Mouse (Mus musculus) brain, embryonic 14.5 days (tissue): ENCODE results near the gene Pcbp1.

ENCODE experiments used
- CTCF ChIP-seq: fragments of 200-500 bp; IDR thresholded peaks from 2 replicates; pipeline ENCODE4 v1.5.1; 2012; ENCODE audit warnings: inconsistent platforms, mild to moderate bottlenecking, moderate library complexity, borderline replicate concordance; ENCODE audit not compliant: insufficient read depth, insufficient read length; ENCODE audit errors: extremely low read depth
- POLR2A ChIP-seq: fragments of 200-500 bp; IDR thresholded peaks from 2 replicates; pipeline ENCODE4 v1.6.1; 2012; ENCODE audit warnings: mild to moderate bottlenecking, inconsistent platforms, borderline replicate concordance; ENCODE audit not compliant: poor library complexity, insufficient read depth, insufficient read length, severe bottlenecking; ENCODE audit errors: extremely low read depth

DNA sequence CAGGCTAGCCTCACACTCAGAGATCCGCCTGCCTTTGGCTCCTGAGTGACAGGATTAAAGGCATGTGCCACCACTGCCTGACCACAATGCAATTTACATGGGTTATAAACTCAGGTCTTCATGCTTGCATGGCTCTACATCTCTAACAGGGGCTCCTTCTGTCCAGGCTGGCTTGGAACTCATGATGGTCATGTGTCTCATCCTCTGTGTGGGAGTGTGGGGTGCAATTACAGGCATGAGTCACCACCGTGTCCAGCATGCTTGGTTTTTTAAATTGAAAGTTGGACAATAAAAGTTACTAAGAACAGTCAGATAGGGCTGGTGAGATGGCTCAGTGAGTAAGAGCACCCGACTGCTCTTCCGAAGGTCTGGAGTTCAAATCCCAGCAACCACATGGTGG, 12.8 kb downstream of the Pcbp1 start:
- TF ChIP-seq CTCF (no peak), POLR2A (no peak)
